Mouse (Mus musculus) hindbrain, embryonic 15.5 days (tissue): ENCODE data around the gene Timp3. TPM values are rescaled to one million over a fixed set of nuclear protein-coding genes. Genes with fewer than 3 reads are reported as not detected.
A peak's percentile ranks its signal among the peaks of the same experiment; 100 is the strongest.

Source experiments
- ATAC-seq: fragments of 200-750 bp; cut with Nextera tagmentation; 2 replicates; pipeline ENCODE4 v1.8.0; 2017; ENCODE audit warnings: low read depth, moderate number of reproducible peaks, moderate TSS enrichment; ENCODE audit not compliant: low FRiP score
- H3K27ac ChIP-seq: fragments of 300-500 bp; sonication (generic); replicated peaks from 2 replicates; pipeline ENCODE4 v1.5.1; 2015; ENCODE audit warnings: mild to moderate bottlenecking, inconsistent platforms
- H3K27me3 ChIP-seq: fragments of 300-500 bp; sonication (generic); 2 replicates; pipeline ENCODE4 v1.6.1; 2015; ENCODE audit warnings: control low read depth, inconsistent platforms
- H3K36me3 ChIP-seq: fragments of 300-500 bp; sonication (generic); 2 replicates; pipeline ENCODE4 v1.6.1; 2015; ENCODE audit warnings: control low read depth, inconsistent platforms
- H3K4me1 ChIP-seq: fragments of 300-500 bp; sonication (generic); replicated peaks from 2 replicates; pipeline ENCODE4 v1.6.1; 2015; ENCODE audit warnings: control low read depth, inconsistent platforms
- H3K4me2 ChIP-seq: fragments of 300-500 bp; sonication (generic); 2 replicates; pipeline ENCODE4 v1.6.1; 2015; ENCODE audit warnings: moderate library complexity, mild to moderate bottlenecking, inconsistent platforms
- H3K4me3 ChIP-seq: fragments of 300-500 bp; sonication (generic); 2 replicates; pipeline ENCODE4 v1.5.1; 2015; ENCODE audit warnings: mild to moderate bottlenecking, inconsistent platforms
- H3K9ac ChIP-seq: fragments of 300-500 bp; sonication (generic); 2 replicates; pipeline ENCODE4 v1.6.1; 2015; ENCODE audit warnings: inconsistent platforms
- H3K9me3 ChIP-seq: fragments of 300-500 bp; sonication (generic); 2 replicates; pipeline ENCODE4 v1.6.1; 2016; ENCODE audit warnings: control low read depth, inconsistent platforms
- WGBS: fragments of 180-500 bp; shearing (Covaris S2); methylation state at CpG from one replicate; pipeline ENCODE4 v1.1.7; 2015; 5-methylcytosine and 5-hydroxymethylcytosine counted together
- polyA plus RNA-seq: library from polyadenylated mRNA; unstranded; fragments of >200 nt; fragmentation: Nextera tagmentation; extraction: Ambion mirVana; gene quantifications from 2 replicates; pipeline ENCODE4 v1.2.1, GENCODE M21; 2015

Gene Timp3
- polyA plus RNA-seq, 1 experiment from 2014 or later, result 42.2 TPM

DNA sequence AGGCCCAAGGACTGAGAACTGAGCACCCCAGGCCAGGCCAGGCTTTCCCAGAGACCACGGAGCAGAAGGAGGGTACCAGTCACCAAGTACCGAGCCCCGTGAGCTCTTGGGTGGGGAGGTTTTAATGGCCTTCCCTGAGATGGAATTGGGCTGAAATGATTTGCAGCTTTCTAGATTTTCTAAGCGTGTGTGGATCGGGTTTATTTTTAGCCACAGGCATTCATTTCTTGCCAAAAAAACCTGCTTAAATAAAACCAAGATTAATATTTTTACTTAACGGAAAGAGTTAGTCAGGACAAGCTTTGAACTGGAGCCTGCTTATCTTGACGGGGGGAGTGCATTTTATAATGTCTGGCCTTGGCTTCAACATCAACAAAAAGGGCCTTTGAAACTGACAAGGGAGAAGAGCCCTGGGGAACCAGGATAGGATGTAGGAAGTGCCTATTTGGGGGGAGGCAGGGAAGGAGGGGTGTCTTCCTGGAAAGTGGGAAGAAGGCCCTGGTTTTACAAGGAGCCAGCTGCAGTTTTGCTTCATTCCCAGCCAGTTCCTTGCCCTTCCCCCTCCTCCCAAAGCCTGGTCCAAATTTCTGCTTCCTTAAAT, 31.6 kb downstream of the Timp3 start:
- Histone ChIP-seq H3K4me2 (no peak overlapping the region), H3K9me3 (no peaks in the 10 kb centered on the region), H3K36me3 (no peaks in the 10 kb centered on the region; the same call in 1 of the 2 replicates), H3K9ac (no peak overlapping the region), H3K27ac (peak overlapping the region; percentile 60), H3K4me1 (peaks cover 15% of the 10 kb centered on the region), H3K4me3 (no peak overlapping the region), H3K27me3 (no peaks in the 10 kb centered on the region)
- 66% methylated on average over 7 of the region's 7 CpGs for WGBS
- no peak for ATAC-seq

DNA sequence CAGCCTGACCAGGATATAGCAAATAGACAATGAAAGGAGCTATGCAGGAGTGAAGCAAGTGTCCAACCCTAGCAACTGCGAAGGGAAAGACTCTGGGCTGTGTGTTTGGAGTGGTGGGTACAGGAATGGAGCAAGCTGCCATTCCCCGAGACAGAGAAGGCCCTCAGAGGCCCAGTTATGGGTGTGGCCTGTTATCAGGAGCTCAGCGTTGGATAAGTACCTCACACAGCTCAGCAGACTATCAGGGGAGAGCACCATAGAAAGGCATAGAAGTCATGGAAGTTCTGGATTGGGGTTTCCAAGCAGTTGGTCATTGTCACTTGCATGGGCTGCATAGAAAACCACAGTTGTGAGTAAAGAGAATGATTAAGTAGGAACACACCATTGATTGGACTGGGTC, 32.8 kb downstream of the Timp3 start:
- Histone ChIP-seq H3K27ac (0 out of 2 replicates have a peak overlapping the region, but pooled peaks have one; percentile 30), H3K9ac (no peak overlapping the region), H3K4me2 (no peak overlapping the region), H3K36me3 (no peaks in the 10 kb centered on the region; the same call in 1 of the 2 replicates), H3K4me3 (no peak overlapping the region), H3K4me1 (peaks cover 21% of the 10 kb centered on the region), H3K9me3 (no peaks in the 10 kb centered on the region), H3K27me3 (no peaks in the 10 kb centered on the region)
- WGBS, result 69% methylated on average over 3 of the region's 3 CpGs
- no peak for ATAC-seq

DNA sequence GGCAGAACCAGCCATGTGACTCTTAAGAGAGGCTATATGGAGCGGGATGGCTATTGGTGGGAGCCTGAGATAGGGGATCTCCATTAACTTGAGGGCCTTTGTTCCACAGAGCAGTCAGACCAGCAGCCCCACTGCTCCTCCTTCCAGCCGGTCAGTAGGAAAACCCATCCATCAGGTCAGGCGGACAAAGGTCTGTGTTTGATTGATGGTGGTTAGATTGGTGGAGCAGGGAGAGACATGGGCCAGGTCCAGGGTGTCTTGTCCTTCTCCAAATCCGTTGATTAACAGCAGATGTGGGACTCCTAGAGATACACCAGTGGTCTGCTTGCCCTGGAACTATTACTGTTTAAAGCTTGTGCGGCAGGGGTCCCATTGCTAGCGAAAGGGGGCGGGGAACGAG, 34.4 kb downstream of the Timp3 start:
- H3K36me3 ChIP-seq, result no peaks in the 10 kb centered on the region; the same call in 1 of the 2 replicates
- H3K27me3 ChIP-seq, result no peaks in the 10 kb centered on the region
- peaks cover 29% of the 10 kb centered on the region for H3K4me1 ChIP-seq
- no peak for ATAC-seq
- H3K4me3 ChIP-seq, result no peak overlapping the region
- no peak overlapping the region for H3K27ac ChIP-seq
- WGBS, result 34% methylated on average over 8 of the region's 8 CpGs
- no peaks in the 10 kb centered on the region for H3K9me3 ChIP-seq
- no peak overlapping the region for H3K4me2 ChIP-seq
- no peak overlapping the region for H3K9ac ChIP-seq

DNA sequence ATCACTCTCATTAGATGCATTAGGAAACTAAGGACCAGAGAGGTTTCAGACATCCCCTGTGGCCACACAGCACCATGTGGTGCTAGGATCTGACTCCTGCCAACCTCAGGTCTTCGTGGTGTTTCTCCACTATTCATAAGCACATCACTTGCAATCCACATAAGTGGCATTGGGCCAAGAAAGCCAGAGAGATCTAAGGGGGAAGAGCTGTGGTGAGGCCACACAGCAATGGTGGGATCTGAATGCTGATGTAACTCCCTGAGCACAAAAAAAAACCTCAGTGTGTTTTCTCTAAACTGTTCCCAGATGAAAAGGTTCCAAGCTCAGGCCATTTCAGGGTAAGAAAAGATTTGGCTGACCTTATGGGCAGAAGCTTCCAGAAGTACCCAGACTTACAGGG, 36.3 kb downstream of the Timp3 start:
- Histone ChIP-seq H3K27ac (no peak overlapping the region), H3K4me1 (peaks cover 39% of the 10 kb centered on the region), H3K9me3 (no peaks in the 10 kb centered on the region), H3K9ac (no peak overlapping the region), H3K27me3 (no peaks in the 10 kb centered on the region), H3K4me3 (no peak overlapping the region), H3K36me3 (no peaks in the 10 kb centered on the region; the same call in 1 of the 2 replicates), H3K4me2 (no peak overlapping the region)
- 41% methylated on average over 1 of the region's 1 CpGs for WGBS
- ATAC-seq, result no peak

DNA sequence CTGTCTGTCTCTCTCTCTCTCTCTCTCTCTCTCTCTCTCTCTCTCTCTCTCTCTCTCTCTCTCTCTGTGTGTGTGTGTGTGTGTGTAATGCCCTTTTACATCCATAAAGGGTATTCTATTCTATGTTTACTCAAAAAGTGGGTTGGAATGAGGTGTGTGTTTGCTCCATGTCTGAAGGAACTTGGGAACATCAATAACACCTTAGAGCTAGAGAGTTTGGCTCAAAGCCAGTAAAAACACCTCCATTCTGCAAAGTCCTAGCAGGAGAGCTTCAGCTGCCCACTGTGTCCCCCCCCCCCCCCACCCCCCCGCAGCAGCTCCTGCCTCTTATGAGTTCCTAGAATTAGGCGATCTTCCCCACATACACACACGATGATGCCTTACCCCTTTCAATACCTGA, 37.1 kb downstream of the Timp3 start:
- peaks cover 39% of the 10 kb centered on the region for H3K4me1 ChIP-seq
- ATAC-seq, result no peak
- no peak overlapping the region for H3K27ac ChIP-seq
- H3K4me3 ChIP-seq, result no peak overlapping the region
- 34% methylated on average over 3 of the region's 3 CpGs for WGBS
- H3K36me3 ChIP-seq, result no peaks in the 10 kb centered on the region; the same call in 1 of the 2 replicates
- no peak overlapping the region for H3K9ac ChIP-seq
- no peak overlapping the region for H3K4me2 ChIP-seq
- no peaks in the 10 kb centered on the region for H3K27me3 ChIP-seq
- H3K9me3 ChIP-seq, result no peaks in the 10 kb centered on the region

DNA sequence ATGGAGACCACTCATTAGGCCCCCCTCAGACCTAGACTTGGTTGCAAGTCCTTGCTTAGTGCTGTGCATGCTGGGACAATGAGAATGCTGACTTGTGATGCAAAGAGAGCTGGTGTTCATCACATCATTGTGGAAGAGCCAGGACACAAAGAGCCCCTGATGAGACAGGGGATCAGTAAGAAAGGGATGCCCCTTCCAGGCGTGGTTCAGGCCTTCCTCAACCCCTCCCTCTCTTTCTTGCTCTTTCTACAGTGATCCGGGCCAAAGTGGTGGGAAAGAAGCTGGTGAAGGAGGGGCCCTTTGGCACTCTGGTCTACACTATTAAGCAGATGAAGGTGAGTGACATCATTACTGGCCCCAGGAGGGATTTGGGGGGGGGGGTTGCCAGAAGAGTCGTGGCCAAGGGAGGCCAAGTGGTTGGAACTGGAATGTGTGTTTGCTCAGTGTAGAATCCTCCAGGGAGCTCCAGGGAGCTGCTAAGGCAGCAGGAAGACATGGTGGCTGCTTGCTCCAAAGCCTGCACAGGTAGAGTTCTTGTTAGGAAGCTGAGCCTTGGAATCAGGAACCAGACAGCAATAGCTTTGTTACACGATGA, 38.0 kb downstream of the Timp3 start:
- Histone ChIP-seq H3K4me3 (no peak overlapping the region), H3K9ac (no peak overlapping the region), H3K36me3 (no peaks in the 10 kb centered on the region), H3K27ac (no peak overlapping the region), H3K4me1 (peaks cover 39% of the 10 kb centered on the region), H3K4me2 (no peak overlapping the region), H3K27me3 (no peaks in the 10 kb centered on the region), H3K9me3 (no peaks in the 10 kb centered on the region)
- no peak for ATAC-seq
- 31% methylated on average over 4 of the region's 4 CpGs for WGBS

DNA sequence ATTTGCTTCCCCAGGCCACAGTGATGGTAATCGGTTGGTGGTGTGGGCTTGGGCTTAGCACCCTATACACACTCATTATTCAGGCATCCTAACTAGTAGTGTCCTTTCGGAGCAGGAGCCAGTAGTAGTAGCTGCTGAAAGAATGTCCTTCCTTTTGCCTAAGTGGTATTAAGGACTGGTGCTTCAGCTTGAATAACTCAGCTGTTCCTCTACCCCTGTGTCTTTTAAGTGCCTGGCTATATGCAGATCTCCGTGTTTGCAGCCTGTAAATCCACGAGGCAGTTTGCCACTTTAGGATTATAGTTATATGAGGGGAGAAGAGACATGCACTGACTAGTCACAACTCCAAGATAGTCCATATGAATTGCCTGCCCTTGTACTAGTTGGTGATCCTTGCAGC, 38.9 kb downstream of the Timp3 start:
- H3K27ac ChIP-seq, result 0 out of 2 replicates have a peak overlapping the region, but pooled peaks have one; percentile 56
- ATAC-seq, result no peak
- H3K4me1 ChIP-seq, result peaks cover 40% of the 10 kb centered on the region
- no peak overlapping the region for H3K9ac ChIP-seq
- no peaks in the 10 kb centered on the region for H3K9me3 ChIP-seq
- H3K4me2 ChIP-seq, result no peak overlapping the region
- WGBS, result 90% methylated on average over 4 of the region's 4 CpGs
- H3K27me3 ChIP-seq, result no peaks in the 10 kb centered on the region
- no peak overlapping the region for H3K4me3 ChIP-seq
- H3K36me3 ChIP-seq, result no peaks in the 10 kb centered on the region

DNA sequence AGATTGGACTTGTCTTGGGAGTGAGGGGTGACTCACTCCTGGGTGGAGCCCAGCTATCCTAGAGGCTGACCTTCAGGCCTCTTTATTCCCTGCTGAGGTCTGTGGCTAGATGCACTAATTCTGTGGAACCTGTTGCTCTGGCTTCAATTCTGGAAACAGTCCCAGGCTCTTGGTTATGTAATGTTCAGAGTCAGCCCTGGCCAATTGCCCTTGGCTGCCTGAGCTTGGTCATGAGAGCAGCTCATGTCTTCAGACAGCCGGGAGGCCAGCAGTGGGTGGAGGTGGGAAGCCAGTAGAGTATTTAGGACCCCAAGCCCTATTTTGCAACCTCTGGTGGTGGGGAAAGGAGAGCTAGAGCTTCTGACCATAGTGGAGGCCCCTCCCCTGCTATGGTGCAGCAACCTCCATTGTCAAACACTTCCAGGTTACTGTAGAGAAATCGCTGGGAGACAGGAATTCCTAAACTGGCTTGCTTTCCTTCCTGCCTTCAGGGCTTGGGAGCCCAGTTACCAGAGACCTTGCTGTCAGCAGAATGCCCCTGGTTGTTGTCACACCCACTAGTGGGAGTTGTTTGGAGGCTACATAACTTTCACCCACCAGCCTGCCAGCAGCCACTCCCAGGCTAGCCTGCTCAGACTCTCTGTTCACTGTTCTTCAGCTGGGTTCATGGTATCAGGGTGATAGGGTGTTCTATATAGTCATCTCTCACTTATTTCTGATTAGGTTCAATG, 39.6 kb downstream of the Timp3 start:
- Histone ChIP-seq H3K4me2 (no peak overlapping the region), H3K36me3 (no peaks in the 10 kb centered on the region), H3K4me3 (no peak overlapping the region), H3K9ac (no peak overlapping the region), H3K27me3 (no peaks in the 10 kb centered on the region), H3K27ac (peak overlapping the region; percentile 56), H3K4me1 (peaks cover 40% of the 10 kb centered on the region), H3K9me3 (no peaks in the 10 kb centered on the region)
- WGBS, result 62% methylated on average over 2 of the region's 2 CpGs
- ATAC-seq, result no peak

DNA sequence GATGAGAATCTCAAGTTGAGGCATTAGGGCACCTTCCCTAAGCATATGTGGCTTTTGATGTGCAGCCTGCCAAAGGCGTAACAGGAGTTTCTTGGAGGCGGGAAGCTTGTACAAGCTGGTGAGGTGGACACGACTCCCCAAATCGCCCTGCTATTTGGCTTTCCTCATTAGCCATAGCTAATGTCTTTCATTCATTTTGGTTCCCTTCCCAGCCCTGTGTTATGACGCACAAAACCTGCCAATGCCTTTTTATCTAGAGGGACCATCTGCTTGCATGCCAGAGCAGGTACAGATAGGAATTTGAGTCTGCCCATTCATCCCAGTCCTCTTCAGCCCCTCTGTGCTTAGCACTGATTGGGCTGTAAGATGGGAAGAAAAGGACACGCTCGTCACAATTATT, 40.2 kb downstream of the Timp3 start:
- Histone ChIP-seq H3K36me3 (no peaks in the 10 kb centered on the region), H3K27me3 (no peaks in the 10 kb centered on the region), H3K4me3 (no peak overlapping the region), H3K9ac (no peak overlapping the region), H3K9me3 (no peaks in the 10 kb centered on the region), H3K4me2 (no peak overlapping the region), H3K4me1 (peaks cover 40% of the 10 kb centered on the region), H3K27ac (no peak overlapping the region)
- 73% methylated on average over 7 of the region's 7 CpGs for WGBS
- no peak for ATAC-seq

DNA sequence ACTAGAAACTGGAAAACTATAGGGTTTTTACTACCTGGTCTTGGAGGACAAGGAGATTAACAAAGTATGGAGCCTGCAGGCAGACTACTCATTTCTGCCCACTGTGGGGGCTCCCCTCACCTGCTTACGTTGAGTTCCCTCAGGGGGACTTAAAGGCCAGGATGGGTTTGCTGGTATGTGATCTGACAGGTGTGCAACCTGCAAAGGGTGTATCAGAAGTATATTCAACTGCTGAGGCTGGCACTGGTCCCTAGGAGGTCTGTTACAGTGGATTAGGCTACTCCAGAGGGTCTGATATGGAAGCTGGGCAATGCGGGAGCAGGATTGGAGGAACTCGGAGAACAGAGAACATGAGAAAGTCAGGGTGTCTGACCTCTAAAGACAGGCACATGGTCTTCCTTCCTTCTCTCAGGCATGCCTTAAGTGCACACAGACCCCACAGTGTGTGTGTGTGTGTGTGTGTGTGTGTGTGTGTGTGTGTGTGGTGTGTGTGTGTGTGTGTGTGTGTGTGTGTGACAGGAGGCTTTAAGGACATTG, 40.9 kb downstream of the Timp3 start:
- no peaks in the 10 kb centered on the region for H3K36me3 ChIP-seq
- H3K4me2 ChIP-seq, result no peak overlapping the region
- no peaks in the 10 kb centered on the region for H3K27me3 ChIP-seq
- H3K27ac ChIP-seq, result no peak overlapping the region
- no peaks in the 10 kb centered on the region for H3K9me3 ChIP-seq
- no peak for ATAC-seq
- H3K9ac ChIP-seq, result no peak overlapping the region
- peaks cover 40% of the 10 kb centered on the region for H3K4me1 ChIP-seq
- WGBS, result 73% methylated on average over 3 of the region's 3 CpGs
- no peak overlapping the region for H3K4me3 ChIP-seq

DNA sequence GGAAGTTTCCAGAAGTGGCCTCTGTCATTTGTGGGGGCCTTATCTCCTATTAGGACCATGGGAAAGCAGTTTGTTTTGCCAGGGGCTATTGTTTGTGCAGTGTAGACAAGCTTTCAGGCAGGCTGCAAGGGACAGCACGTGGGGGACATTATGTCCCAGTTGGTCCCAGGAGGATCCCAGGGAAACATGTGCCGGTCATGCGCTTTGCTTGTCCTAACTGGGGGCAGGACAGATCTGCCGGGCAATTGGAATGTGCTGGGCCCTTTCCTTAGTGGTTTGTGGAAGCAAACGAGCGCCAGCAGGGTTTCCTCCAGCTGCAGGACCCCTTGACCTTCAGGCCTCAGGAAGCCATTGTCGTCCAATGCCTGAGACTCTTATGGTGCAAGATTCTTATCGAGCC, 41.4 kb downstream of the Timp3 start:
- peaks cover 40% of the 10 kb centered on the region for H3K4me1 ChIP-seq
- no peak overlapping the region for H3K4me2 ChIP-seq
- no peak overlapping the region for H3K9ac ChIP-seq
- H3K27me3 ChIP-seq, result no peaks in the 10 kb centered on the region
- H3K4me3 ChIP-seq, result no peak overlapping the region
- WGBS, result 33% methylated on average over 8 of the region's 8 CpGs
- no peaks in the 10 kb centered on the region for H3K9me3 ChIP-seq
- H3K27ac ChIP-seq, result no peak overlapping the region
- H3K36me3 ChIP-seq, result no peaks in the 10 kb centered on the region
- ATAC-seq, result no peak

DNA sequence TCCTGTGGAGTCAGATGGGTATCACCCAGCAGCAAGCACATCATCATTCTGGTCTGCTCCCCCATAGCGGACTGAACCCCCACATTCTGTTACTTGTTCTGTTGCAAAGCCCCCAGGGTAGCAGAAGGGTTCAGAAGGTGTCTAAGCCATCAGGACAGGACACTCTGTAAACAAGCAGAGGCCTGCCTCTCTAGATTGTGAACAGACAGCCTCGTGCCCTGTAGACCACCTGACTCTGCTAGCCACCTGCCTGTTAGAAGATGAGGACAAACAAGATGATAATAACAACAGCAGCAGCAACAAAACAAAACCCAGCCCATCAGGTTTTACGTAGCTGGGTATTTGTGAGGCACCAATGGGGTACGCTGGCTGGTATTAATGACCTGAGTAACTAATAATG, 42.0 kb downstream of the Timp3 start:
- WGBS, result 79% methylated on average over 4 of the region's 4 CpGs
- no peaks in the 10 kb centered on the region for H3K9me3 ChIP-seq
- H3K4me2 ChIP-seq, result no peak overlapping the region
- no peaks in the 10 kb centered on the region for H3K36me3 ChIP-seq
- ATAC-seq, result no peak
- H3K9ac ChIP-seq, result no peak overlapping the region
- peaks cover 40% of the 10 kb centered on the region for H3K4me1 ChIP-seq
- H3K27me3 ChIP-seq, result no peaks in the 10 kb centered on the region
- no peak overlapping the region for H3K27ac ChIP-seq
- H3K4me3 ChIP-seq, result no peak overlapping the region
